Mouse (Mus musculus) layer of hippocampus, adult 9-11 months (tissue): ENCODE data around the gene Atm.
A peak's percentile ranks its signal among the peaks of the same experiment; 100 is the strongest.

Experiments used
- DNase-seq: peaks from one replicate; pipeline ENCODE4 v3.0.0; 2022

Gene Atm

DNA sequence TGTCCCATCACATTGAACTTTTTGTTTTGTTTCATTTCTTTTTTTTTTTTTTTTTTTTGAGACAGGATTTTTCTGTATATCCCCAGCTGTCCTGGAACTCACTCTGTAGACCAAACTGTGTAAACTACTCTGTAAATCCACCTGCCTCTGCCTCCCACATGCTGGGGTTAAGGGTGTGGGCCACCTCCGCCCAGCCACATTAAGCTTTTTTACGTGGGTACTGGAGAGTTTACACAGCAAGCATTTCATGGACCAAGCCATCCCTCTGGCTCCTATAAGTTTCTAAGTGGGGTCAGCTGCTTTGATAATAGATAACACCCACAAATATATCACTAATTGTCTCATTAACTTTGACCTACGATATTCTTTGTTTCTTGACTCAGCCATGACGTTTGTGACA is 128.0 kb downstream of the Atm start:
- no peak for DNase-seq

DNA sequence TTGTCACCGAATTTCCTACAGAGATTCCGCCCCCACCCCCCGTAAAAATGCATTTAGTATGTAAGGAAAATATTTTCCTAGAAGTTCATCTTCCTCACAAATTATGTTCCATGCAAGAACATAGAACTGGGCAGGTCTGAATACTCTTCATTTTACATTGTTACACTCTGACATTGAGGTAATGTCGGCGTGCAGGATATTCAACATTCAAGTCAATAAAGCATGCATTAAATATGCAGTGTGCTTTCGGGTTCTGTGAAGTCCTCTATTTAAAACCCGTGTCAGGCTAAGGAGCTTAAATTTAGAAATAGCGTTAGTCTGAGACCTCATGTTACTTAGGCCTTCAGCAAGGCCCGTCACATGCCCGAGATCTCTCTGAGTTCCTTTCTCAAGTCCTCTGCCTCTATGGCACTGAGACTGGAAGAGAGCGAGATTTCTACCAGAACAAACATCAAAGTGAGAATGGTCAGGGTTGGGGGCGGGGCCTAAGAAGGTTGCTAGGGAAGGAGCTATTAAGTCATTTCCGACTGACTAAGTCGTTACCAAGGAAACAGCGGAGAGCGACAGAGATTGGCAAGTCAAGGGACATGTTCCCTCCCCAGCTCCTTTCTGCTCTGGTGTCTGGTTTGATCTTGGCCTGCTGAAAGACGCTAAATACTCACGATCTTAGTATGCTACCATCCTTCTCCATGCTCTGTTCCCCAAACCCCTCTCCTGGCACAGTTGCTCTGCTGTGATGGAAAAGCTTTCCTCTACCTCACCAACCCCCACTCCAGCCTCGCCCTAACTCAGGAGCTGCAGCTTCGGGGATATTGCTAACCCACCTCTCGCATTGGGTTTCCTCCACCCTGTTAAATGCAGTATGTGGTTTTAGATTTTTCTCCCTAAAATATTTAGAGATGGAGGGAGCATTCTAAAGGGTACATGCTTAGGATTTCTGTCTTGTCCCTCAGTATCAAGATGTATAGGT is 131.5 kb downstream of the Atm start:
- DNase-seq, result peak; percentile 83

DNA sequence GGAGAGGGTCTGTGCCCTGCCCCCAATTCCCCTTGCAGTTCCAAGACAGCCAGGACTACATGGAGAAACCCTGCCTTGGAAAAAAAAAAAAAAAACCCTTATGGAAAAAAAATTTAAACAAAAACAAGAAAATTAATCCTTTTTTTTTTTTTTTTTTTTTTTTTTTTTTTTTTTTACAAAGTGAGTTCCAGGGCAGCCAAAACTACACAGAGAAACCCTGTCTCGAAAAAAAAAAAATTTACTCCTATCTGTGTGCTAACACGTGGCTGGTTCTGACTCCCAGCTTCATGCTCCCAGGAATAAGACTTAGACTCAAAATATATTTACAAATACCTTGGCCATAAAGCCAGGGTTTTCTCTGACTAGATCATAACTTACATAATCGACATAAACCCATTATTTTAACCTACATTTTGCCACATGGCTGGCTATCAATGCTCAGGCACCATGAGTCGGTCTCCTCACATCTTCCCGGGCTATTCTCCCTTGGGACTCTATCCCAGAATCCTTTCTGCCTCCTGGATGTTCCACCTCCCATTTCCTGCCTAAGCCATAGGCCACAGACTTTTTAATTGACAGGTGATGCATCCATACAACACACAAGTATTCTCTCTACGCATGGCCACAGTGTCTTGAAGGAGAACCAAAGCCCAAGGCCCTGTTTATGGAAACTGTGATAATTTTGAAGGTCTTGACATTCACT is 132.3 kb downstream of the Atm start:
- no peak for DNase-seq

DNA sequence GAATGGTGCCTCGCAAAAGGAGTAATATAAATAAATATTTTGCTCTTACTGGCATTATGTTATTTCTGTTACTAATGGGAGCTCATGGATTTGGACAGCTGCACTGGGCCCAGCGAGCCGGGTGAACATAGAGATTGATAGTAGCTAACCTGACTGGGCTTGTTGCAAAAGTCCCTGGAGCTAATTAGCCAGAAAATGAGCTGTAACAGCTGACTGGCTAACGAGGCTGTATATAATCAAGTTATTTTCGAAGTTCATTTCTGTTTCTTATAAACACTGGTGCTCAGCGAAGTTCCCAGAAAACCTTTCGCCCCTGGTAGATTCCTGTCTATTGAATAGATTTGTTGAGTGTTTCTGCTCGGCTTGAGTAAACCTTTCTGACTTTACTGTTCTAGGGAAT is 133.5 kb downstream of the Atm start:
- no peak for DNase-seq

DNA sequence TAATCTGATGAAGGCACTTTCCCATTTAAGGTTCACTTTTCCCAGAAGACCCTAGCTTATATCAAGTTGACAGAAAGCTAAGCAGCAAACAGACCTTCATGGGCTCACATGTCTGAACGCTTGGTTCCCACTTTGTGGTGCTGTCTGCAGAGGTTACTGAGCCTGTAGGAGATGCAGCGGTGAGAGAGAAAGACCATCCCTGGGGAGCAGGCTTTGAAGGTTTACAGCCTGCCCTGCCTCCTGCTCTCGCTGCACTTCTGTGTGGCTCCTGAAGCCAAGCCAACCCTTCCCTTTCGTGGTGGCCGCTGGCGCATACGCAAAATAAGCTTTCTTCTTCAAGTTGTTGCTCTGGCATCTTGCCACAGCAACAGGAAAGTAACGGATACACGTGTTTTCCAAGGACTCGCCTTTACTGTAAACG is 134.2 kb downstream of the Atm start, which contains the start of gene 4930550C14Rik:
TSS of gene 4930550C14Rik (plus strand) at position 35 of the 421 bp plus-strand sequence.
- DNase-seq, result no peak

DNA sequence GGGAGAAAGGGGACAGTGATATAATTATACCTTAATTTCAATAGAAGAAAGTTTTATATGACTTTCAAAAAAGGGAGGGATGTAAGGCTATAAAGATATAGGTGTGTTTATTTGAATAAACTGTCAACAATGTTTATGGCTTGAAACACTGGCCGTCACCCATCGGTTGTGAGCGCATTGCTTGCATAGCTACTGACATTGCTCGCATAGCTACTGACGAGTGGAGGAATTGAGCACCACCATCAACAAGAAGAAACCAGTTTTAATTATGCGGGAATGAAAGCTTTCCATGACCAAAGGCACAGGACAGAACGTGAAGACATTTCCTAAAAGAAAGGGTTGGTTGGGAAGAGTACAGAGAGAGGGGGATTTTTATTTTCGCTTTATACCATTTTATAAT is 135.4 kb downstream of the Atm start:
- no peak for DNase-seq

DNA sequence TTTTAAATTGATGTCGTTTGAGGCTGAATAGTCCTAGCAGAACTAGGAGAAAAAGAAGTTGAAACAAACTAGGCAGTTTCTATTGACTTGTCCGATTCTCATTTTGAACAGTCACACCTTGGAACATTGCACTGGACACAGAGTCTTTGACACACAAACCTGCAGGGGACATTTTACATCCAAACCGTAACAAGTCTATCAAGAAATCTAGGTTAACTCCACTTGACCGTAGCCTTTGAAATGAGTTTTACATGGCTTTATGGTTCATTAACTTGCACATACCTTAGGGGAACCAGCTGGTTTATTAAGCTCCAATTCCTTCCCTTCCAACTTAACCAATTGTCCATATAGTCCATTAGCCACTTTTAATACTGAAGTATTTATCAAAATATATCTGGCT is 135.8 kb downstream of the Atm start:
- DNase-seq, result no peak

DNA sequence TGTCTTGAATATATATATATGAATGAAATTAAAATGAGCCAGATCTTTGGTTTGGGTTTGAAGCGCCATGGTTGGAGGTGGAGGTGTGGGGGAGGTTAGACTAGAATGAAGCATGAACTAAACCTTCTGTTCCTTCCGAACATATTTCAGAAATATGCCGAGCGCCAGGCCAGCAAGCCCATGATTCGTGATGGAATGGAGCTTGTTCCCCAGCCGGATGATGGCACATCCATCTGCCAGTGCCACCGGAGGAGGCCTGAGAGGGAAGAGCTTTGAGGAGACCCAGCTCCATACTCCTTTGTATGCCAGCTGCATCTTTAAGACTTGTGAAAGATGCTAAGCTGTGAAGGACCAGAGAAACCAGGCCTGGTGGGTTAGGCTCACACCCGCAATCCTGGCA is 137.0 kb downstream of the Atm start:
- DNase-seq, result peak; percentile 26

DNA sequence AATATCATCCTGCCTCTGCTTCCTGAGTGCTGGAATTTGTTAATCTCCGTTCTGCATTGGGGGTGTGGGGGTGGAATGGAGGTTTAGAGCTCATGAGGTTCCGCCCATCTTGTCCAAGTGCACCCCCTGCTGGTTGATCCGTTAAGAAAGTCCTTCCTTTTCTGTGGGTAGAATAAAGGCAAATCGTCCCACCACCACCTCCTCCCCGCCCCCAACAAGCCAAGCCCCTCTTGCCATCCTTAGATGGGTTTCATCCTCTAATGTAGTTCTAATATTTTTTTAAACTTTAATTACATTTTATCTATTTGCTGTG is 138.2 kb downstream of the Atm start:
- DNase-seq, result no peak

DNA sequence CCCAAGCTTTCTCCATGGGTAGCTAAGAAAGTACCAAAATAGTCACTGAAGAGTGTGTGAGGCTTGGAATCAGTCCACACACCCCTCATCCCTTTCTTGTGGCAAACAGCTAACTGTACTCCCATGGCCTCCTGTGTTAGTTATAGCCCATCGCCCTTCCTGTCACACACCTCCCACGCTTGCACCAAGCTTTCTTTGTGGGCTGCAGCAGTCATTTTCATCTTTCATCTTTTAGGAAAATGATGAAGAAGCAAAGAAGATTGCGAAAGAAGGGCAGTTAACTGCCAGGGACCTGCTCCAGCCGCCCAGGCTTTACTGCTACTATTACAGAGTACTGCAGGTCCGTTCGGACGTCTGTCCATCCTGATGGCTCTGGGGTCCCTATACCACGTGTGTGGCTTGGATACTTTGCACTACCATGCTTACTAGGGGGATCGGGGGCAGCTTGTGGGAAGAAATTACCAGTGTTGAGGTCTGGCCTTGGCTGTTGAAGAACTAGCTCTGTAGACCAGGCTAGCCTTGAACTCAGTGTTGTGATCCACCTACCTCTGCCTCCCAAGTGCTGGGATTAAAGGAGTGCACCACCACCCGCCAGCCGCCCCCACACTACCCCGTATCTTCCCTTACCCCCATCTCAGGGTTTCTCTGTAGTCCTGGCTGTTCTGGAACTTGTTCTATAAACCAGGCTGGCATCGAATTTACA is 138.7 kb downstream of the Atm start:
- DNase-seq, result no peak

DNA sequence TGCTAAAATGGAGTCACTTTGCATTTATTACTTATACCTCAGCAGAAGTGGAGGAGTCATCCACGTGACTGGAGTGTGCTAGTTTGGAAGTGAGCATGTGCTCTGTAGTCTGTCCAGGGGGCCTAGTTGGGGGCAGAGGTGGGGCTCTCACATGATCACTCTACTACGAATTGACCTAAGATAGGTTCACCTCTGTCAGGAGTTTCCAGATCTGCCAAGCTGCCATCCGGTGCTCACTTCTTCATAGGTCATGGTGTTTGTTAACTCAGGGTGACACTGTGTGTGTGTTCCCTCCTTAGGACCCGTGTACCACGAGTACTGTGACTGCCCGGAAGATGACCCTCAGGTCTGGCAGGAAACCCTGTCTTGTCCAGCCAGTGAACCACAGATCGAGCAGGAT is 146.4 kb downstream of the Atm start:
- DNase-seq, result no peak
